Mouse (Mus musculus) lung, postnatal 0 days (tissue): ENCODE results near the gene BC055324.

Experiments
- CTCF ChIP-seq: IDR thresholded peaks from 2 replicates; pipeline ENCODE4 v1.5.1; 2016; ENCODE audit warnings: antibody characterized with exemption, mild to moderate bottlenecking
- EP300 ChIP-seq: IDR thresholded peaks from 2 replicates; pipeline ENCODE4 v1.6.1; 2016; ENCODE audit warnings: antibody characterized with exemption, mild to moderate bottlenecking, control low read depth

GRCm38 (mm10) chr1:163994173-163994720, 349 bp downstream of the BC055324 start:
- TF ChIP-seq CTCF = no peak
- no peak for TF ChIP-seq EP300
